8 mouse cellular contexts compared by ENCODE assay signal in genomic region chr14:55014991-55015766, GRCm38 (mm10). TPM values are rescaled to one million over a fixed set of nuclear protein-coding genes. Genes with fewer than 3 reads are reported as not detected.
A peak's percentile ranks its signal among the peaks of the same experiment; 100 is the strongest.
DNase-seq lines count a peak whose midpoint lies in the region; ATAC-seq lines count a peak whose summit lies in the region.

Gene Ngdn (plus strand): TSS chr14:55015454.

- H3K4me2 ChIP-seq in hindbrain, embryonic 16.5 days (ENCODE audit: low read length), result peak within 1 kb of the TSS; percentile 93

- peaks cover 48% of the 10 kb centered on the region for H3K79me2 ChIP-seq in macrophage (ENCODE audit: inconsistent target)

- ATAC-seq in hindbrain, embryonic 16.5 days, result peak; percentile 98

- peak within 1 kb of the TSS; percentile 81 for H3K9ac ChIP-seq in hindbrain, embryonic 16.5 days (ENCODE audit: low read depth, low read length)

- H3K4me1 ChIP-seq in hindbrain, embryonic 16.5 days (ENCODE audit: control insufficient read depth, insufficient read depth, low read depth, low read length), result peaks cover 2% of the 10 kb centered on the region; the same call in 1 of the 2 replicates

- no peaks in the 10 kb centered on the region for H3K27me3 ChIP-seq in hindbrain, embryonic 16.5 days (replicated peaks; ENCODE audit: control insufficient read depth, insufficient read depth, low read length)

- peak within 1 kb of the TSS; percentile 83 for H3K4me3 ChIP-seq in hindbrain, embryonic 16.5 days (ENCODE audit: low read length)
- H3K4me3 ChIP-seq in macrophage (ENCODE audit: inconsistent target), result peak within 1 kb of the TSS; percentile 96

- WGBS in hindbrain, embryonic 16.5 days, result 0% methylated on average over 36 of the region's 36 CpGs
- WGBS in macrophage (ENCODE audit: missing documents), result under 1% methylated on average over 36 of the region's 36 CpGs

- no peaks in the 10 kb centered on the region for H3K9me3 ChIP-seq in hindbrain, embryonic 16.5 days (ENCODE audit: control insufficient read depth, low read length)

- H3K27ac ChIP-seq in hindbrain, embryonic 16.5 days (ENCODE audit: low read depth, low read length), result peak within 1 kb of the TSS; percentile 92
- H3K27ac ChIP-seq in macrophage, result peak within 1 kb of the TSS; percentile 73

- DNase-seq in WW6 (ENCODE audit: low read depth, low spot score), result peak; percentile 93
- peak; percentile 98 to 100 for DNase-seq in cerebellum, postnatal 4 days (ENCODE audit: low spot score in 2 of 2)
- peak; percentile 99 for DNase-seq in gastrocnemius, adult 18-20 months (ENCODE audit: low spot score)
- peak; percentile 99 for DNase-seq in left cerebral cortex, adult 18-20 months (ENCODE audit: low spot score in 2 of 2)
- peak; percentile 99 for DNase-seq in right cerebral cortex, adult 18-20 months
- peak; percentile 93 for DNase-seq in urinary bladder, postnatal 10 days (ENCODE audit: low spot score)

- no peaks in the 10 kb centered on the region for H3K36me3 ChIP-seq in hindbrain, embryonic 16.5 days (ENCODE audit: control insufficient read depth, insufficient read depth, low read length)
- H3K36me3 ChIP-seq in macrophage (ENCODE audit: inconsistent target), result peaks cover 24% of the 10 kb centered on the region; the same call in 1 of the 2 replicates

RNA-seq across cellular contexts. Expression of gene Ngdn, which starts in this region (rescaled TPM):
- total RNA-seq in gastrocnemius, adult 18-20 months (2021), result 10 to 100 TPM; 18.4 to 19.0 TPM
- polyA plus RNA-seq in hindbrain, embryonic 16.5 days (2015; fragmentation: Nextera tagmentation; extraction: Ambion mirVana), result 48.2 and 50.6 TPM in 2 replicates
- 10 to 100 TPM; 30.6 to 32.0 TPM for total RNA-seq in left cerebral cortex, adult 18-20 months (2021)
- 100 to 1,000 TPM in 1 of 26 experiments, 10 to 100 TPM in 25; 17.9 to 109 (median 66.5) TPM for total RNA-seq in macrophage (2018; cell fraction: chromatin; rRNA removed)
- total RNA-seq in macrophage (2018; cell fraction: cytosol; rRNA removed), result 10 to 100 TPM; 31.6 to 50.1 (median 40.7) TPM
- total RNA-seq in macrophage (2018; cell fraction: nucleus; rRNA removed), result 10 to 100 TPM; 18.6 to 58.0 (median 31.9) TPM
- polyA plus RNA-seq in macrophage (2018), result 28.2 to 50.2 TPM (median 38.8 TPM) in 3 replicates

Comparison
In these comparisons a context has a peak if more than half of its experiments do, and no peak if none do; other contexts are left out.
1. Peak in every context shown above with its lines: DNase-seq, ATAC-seq, H3K4me3 ChIP-seq and H3K27ac ChIP-seq.